Mouse (Mus musculus) c-Kit-positive CD71-positive TER-119-positive erythroid progenitor cells, embryonic 14.5 days (primary cell): ENCODE data around the gene D230025D16Rik.
A peak's percentile ranks its signal among the peaks of the same experiment; 100 is the strongest.
"Not testable (repeated sequence)": the region's sequence is repeated elsewhere in the genome, so short reads cannot be mapped to it uniquely, and the experiment has no call there.

Experiments used
- DNase-seq: peaks from one replicate; pipeline ENCODE4 v3.0.0-alpha.2; 2013; ENCODE audit warnings: low spot score

The D230025D16Rik gene

DNA sequence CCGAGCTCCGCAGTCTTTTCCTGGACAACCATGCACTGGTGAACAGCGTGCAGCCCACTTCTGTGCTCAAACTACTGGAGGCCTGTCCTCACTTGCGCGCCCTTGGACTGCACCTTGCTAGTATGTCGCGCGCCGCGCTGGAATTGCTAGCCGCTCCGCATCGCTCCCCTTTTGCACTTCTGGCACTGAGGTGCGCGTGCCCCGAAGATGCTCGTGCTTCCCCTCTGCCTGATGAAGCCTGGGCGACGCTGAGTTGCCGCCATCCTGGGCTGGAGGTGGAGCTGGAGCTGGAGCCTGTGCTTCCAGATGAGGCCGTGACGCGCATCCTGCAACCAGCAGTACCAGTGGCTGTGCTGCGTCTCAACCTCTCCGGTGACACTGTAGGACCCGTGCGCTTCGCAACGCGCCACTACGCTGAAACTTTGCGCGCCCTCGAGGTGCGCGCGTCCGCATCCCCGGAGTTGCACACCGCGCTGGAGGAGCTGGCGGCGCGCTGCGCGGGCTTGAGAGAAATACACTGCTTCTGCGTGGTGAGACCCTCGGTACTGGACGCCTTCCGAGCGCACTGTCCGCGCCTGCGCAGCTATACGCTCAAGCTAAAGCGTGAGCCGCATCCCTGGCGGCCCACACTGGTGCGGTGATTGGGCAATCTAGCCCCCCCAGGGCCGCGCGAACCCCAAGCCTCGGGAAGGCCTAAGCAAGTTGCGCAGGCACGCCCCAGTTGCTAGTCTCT lies 43.6 kb downstream of the D230025D16Rik start:
- DNase-seq, result no peak

GRCm38 (mm10) chr8:105269075-105269458 lies 44.1 kb downstream of the D230025D16Rik start:
- no peak for DNase-seq

- no peak for DNase-seq
Observed at GRCm38 (mm10) chr8:105269461-105269947, 44.6 kb downstream of the D230025D16Rik start, which contains the start of gene Hsf4. Gene Hsf4, plus strand, starts transcription at chr8:105269801.

GRCm38 (mm10) chr8:105270101-105270915 lies 45.4 kb downstream of the D230025D16Rik start:
- no peak for DNase-seq

DNA sequence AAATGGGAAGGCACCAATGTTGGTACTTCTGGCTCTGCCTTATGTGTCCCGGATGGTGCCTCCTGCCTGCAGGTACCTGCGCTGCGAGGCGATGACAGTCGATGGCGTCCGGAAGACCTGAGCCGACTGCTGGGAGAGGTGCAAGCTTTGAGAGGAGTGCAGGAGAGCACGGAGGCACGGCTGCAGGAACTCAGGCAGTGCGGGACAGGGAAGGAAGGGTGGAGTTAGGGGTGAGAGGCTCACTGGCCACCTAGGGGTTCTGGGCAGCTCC lies 45.9 kb downstream of the D230025D16Rik start:
- no peak for DNase-seq

DNA sequence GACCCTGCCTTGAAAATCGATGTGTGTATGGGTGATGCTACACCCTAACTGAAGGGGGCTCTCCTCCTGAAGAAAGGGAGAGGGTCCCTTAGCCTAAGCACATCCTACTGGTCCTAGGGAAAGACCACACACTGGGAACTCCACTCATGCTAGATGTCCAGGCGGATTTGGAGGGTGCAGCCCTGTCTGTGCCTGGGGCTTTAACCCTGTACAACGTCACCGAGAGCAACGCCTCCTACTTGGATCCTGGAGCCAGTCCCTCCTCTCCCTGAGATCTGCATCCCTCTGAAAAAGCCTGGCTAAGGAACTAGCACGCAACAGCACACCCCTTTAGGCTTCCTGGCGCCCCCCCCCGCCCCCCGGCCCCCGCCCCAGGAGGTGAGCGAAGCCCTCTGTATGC lies 50.4 kb downstream of the D230025D16Rik start:
- DNase-seq, result no peak

- DNase-seq, result no peak
Observed at GRCm38 (mm10) chr8:105275840-105276239, 50.9 kb downstream of the D230025D16Rik start, which contains the start of gene Nol3. Gene Nol3, plus strand, starts transcription at chr8:105276140.

GRCm38 (mm10) chr8:105276292-105277120 lies 51.6 kb downstream of the D230025D16Rik start:
- no peak for DNase-seq

DNA sequence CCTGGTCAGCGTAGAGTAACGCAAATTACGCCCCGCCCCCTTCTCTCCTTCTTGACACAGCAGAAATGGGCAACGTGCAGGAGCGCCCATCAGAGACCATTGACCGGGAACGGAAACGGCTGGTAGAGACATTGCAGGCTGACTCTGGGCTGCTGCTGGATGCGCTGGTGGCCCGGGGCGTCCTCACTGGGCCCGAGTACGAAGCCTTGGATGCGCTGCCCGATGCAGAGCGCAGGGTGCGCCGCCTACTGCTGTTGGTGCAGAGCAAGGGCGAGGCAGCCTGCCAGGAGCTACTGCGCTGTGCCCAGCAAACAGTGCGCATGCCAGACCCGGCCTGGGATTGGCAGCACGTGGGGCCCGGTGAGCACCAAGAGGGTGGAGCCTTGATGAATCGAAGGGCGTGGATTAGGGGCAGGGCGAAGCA lies 54.0 kb downstream of the D230025D16Rik start:
- DNase-seq, result no peak

- DNase-seq, result no peak
Observed at GRCm38 (mm10) chr8:105280567-105280966, 55.6 kb downstream of the D230025D16Rik start.

DNA sequence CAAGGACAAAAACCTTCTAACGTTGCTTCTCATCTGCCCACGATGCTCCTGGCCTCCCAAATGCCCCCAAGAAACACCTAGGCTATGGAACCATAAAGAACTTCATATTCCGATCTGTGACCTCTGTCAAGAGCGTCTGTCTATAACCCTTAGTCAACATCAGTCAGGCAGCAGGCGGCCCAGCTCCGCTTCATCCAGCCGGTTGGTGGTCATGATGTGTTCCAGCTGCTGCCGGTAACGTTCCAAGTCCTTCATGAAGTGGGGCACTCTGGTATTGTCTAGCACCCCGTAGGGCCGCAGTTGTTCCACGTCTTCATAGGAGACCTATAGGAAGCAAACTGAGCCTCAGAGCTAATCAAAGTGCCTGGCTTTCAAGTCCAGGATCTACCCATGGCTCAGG lies 56.9 kb downstream of the D230025D16Rik start:
- DNase-seq, result no peak

DNA sequence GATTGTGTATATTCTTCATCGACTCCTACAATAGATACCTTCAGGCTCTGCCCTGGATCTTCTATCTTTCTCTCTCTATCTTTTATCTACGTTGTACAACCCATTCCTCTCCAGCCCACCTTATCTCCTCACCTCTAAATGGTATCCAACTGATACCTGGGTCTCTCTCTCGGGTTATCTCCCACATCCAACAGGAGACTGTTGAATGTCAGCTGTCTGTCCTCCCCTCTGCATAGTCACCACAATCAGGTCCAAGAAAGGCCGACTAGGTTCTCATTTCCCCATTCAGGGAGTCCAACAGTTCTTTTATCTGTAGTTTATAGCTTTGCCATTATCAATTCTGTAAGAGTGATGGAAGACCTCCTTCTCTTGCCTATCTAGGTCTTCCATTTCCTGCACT lies 57.3 kb downstream of the D230025D16Rik start:
- no peak for DNase-seq

- no peak for DNase-seq
Observed at GRCm38 (mm10) chr8:105283074-105283473, 58.1 kb downstream of the D230025D16Rik start.

DNA sequence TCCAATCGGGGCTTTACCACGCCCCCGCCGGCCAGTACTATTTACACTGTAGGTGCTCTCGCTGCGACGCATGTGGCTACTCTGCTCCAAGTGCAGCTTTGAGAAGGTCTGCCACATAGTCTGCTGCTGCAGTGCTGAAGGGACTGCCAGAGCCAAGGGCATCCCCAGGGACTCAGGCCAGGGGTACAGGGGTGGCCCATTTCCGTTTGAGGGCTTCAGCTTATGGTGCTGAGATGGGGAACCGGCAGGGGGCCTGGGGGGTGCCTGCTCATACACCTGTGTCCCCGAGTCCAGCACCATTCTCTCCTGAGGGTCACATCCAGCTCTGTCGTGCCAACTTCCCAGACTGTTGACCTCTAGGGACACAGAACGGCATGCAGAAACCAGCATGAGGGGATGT lies 60.6 kb downstream of the D230025D16Rik start:
- no peak for DNase-seq

GRCm38 (mm10) chr8:105286907-105287306 lies 62.0 kb downstream of the D230025D16Rik start:
- no peak for DNase-seq

DNA sequence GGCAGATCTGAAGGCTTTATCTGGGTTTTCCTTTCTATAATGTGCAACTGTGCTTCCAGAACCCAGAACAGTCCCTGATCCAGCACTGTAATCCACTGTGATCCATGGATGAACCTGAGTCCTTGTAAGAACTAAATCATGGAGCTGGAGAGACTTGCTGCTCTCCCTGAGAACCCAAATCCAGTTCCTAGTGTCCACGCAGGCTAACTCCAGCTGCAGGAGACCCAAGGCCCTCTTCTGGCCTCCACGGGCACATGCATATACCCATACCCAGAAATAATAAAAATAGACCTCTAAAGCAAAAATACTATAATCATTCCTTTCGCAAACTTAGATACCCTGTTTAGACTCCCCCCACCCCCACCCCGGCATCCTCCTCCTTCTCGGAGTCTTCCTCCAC lies 63.3 kb downstream of the D230025D16Rik start:
- DNase-seq, result no peak

- DNase-seq, result peak; percentile 85
Observed at GRCm38 (mm10) chr8:105288958-105289732, 64.2 kb downstream of the D230025D16Rik start.

- DNase-seq, result no peak
Observed at GRCm38 (mm10) chr8:105289805-105290460, 65.0 kb downstream of the D230025D16Rik start, which contains the start of gene 4931428F04Rik. Gene 4931428F04Rik, minus strand, starts transcription at chr8:105289864.

DNA sequence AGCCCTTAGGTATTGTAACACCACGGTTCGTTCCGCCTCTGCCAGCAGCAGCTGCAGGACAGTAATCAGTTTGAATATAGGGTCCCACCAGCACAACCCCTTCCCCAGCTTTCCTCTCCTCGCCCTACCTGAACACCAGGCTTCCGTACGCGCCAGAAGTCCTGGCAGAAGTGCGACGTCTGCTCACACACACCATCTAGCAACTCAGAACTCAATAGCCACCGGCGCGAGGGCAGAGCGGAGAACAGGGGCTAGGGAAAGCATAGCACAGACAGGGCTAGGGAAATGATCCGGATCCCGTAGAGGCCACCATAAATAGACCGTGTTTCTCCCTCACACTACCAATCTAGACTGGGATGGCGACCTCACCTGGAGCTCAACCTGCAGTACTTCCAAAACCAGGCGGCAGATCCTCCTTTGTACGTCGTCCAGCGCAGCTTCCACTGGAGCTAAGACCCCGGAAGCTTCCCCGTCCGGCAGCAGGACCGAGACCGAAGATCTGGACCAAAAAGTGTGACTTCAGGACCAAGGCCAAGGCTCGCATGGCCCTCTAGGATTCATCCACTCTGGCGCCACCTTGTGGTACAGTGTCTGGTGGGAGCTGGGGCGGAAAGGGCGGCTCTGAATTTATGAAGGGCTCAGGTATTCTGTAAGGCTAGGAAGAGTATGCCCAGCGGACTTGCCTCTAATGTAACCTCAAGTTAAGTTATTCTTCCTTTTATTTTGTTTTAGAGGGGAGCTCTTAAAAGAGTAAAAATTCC lies 65.8 kb downstream of the D230025D16Rik start:
- DNase-seq, result peak; percentile 90

DNA sequence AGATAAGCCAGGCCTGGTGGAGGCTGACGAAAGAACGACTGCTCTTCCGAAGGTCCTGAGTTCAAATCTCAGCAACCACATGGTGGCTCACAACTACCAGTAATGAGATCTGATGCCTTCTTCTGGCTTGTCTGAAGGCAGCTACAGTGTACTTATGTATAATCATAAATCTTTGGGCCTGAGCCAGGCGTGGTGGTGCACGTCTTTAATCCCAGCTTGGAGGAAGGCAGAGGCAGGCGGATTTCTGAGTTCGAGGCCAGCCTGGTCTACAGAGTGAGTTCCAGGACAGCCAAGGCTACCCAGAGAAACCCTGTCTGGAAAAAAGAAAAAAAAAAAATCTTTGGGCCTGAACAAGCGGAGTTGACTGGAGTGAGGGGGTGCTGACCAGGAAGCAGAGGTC lies 66.4 kb downstream of the D230025D16Rik start:
- not testable (repeated sequence) for DNase-seq
